9 mouse cellular contexts compared by ENCODE assay signal in the genomic region with DNA sequence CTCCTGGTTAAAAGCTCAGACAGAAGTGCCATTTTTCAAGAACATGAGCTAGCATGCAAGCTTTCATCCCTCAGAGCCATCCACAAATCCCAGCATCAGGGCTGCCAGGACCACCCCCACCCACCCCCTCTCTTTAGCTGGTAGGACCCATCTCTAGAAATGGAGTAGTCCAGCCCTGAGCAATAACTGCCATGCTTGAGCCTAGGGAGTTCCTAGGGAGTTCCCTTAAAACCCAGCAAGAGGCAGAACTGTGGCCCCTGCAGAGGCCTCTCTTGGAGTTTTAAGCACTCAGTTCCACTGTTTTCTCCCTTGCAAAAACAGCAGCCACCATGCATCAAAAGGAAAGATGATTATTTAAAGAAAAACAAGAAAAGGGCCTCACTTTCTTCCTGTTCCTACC. TPM values are rescaled to one million over a fixed set of nuclear protein-coding genes. Genes with fewer than 3 reads are reported as not detected.
DNase-seq lines count a peak whose midpoint lies in the region; ATAC-seq and TF ChIP-seq lines count a peak whose summit lies in the region.
"Had no signal": no experiment of that assay in that cellular context is flagged by ENCODE, and none has a peak within 500 bp of the region (broad histone marks: within the 10 kb centered on the region; RNA-seq: fewer than 3 reads in every experiment).

No protein-coding gene starts in this region.

- H3K36me3 ChIP-seq in lung, embryonic 14.5 days (ENCODE audit: insufficient read depth) = no peaks in the 10 kb centered on the region
- no peaks in the 10 kb centered on the region for H3K36me3 ChIP-seq in limb, embryonic 15.5 days
- no peaks in the 10 kb centered on the region for H3K36me3 ChIP-seq in small intestine, adult 2 months (ENCODE audit: control insufficient read depth, insufficient read depth, low read length)

- no peak for ATAC-seq in lung, embryonic 14.5 days (ENCODE audit: insufficient read depth)
- ATAC-seq in limb, embryonic 15.5 days (ENCODE audit: insufficient number of reproducible peaks, low FRiP score, low TSS enrichment, low read depth) = no peak
- ATAC-seq: Patski had no signal

- no peak for TF ChIP-seq CTCF in lung, embryonic 14.5 days (IDR thresholded peaks at IDR 0.05; ENCODE audit: low read depth)
- TF ChIP-seq CTCF in small intestine, adult 2 months (IDR thresholded peaks at IDR 0.05; ENCODE audit: extremely low read depth, insufficient read length, insufficient replicate concordance, low read depth, low read length) = no peak

- peak; percentile 4 for DNase-seq in cerebellum, adult 11 months
- no peak for DNase-seq in cerebellum, postnatal 25 days
- peak; percentile 44 for DNase-seq in lung, embryonic 14.5 days
- DNase-seq in lung, postnatal 4 days = no peak
- DNase-seq in thymus, postnatal 4 days = no peak
- DNase-seq in gastrocnemius, adult 18-20 months (ENCODE audit: low spot score) = no peak

- H3K9ac ChIP-seq in lung, embryonic 14.5 days = peak overlapping the region; percentile 81
- H3K9ac ChIP-seq in limb, embryonic 15.5 days = no peak overlapping the region

- H3K4me2 ChIP-seq in lung, embryonic 14.5 days = peak overlapping the region; percentile 84
- peak overlapping the region; percentile 81 for H3K4me2 ChIP-seq in limb, embryonic 15.5 days

- H3K27me3 ChIP-seq in lung, embryonic 14.5 days (ENCODE audit: insufficient read depth, low read length) = no peaks in the 10 kb centered on the region
- H3K27me3 ChIP-seq in limb, embryonic 15.5 days = 0 out of 2 replicates have a peak, but pooled peaks cover 8% of the 10 kb centered on the region
- no peaks in the 10 kb centered on the region for H3K27me3 ChIP-seq in small intestine, adult 2 months (ENCODE audit: control insufficient read depth, insufficient read depth, low read length)

- H3K4me3 ChIP-seq in lung, embryonic 14.5 days (ENCODE audit: low read depth, low read length) = peak overlapping the region; percentile 72
- H3K4me3 ChIP-seq in limb, embryonic 15.5 days = peak overlapping the region; percentile 74
- H3K4me3 ChIP-seq in small intestine, adult 2 months (ENCODE audit: low read depth, low read length) = peak overlapping the region; percentile 55

- no peak overlapping the region for H3K27ac ChIP-seq in lung, embryonic 14.5 days (ENCODE audit: low read depth)
- H3K27ac ChIP-seq in limb, embryonic 15.5 days = peak overlapping the region; percentile 33; the same call in 1 of the 2 replicates
- no peak overlapping the region for H3K27ac ChIP-seq in small intestine, adult 2 months (ENCODE audit: insufficient read depth, low read depth, low read length)

- no peaks in the 10 kb centered on the region for H3K9me3 ChIP-seq in lung, embryonic 14.5 days (ENCODE audit: low read depth, low read length)
- no peaks in the 10 kb centered on the region for H3K9me3 ChIP-seq in limb, embryonic 15.5 days

- no peak for TF ChIP-seq POLR2A in small intestine, adult 2 months (IDR thresholded peaks at IDR 0.05; ENCODE audit: low read depth, low read length)

- H3K4me1 ChIP-seq in lung, embryonic 14.5 days (ENCODE audit: insufficient read depth) = no peaks in the 10 kb centered on the region
- peaks cover 28% of the 10 kb centered on the region for H3K4me1 ChIP-seq in limb, embryonic 15.5 days
- H3K4me1 ChIP-seq in small intestine, adult 2 months (ENCODE audit: control insufficient read depth, insufficient read depth, insufficient read length, low read length) = peaks cover under 1% of the 10 kb centered on the region; the same call in 1 of the 2 replicates

RNA-seq across cellular contexts. Expression of a gene that starts 1.0 kb away (rescaled TPM):
- polyA plus RNA-seq in lung, embryonic 14.5 days (2014; fragmentation: Nextera tagmentation; extraction: Ambion mirVana) = 6.2 and 7.4 TPM in 2 replicates
- 4.1 and 5.0 TPM in 2 replicates for polyA plus RNA-seq in limb, embryonic 15.5 days (2015; fragmentation: Nextera tagmentation; extraction: Ambion mirVana)
- 6.1 and 7.9 TPM in 2 replicates for polyA plus RNA-seq in small intestine, adult 2 months (2012; rRNA removed)
- 1 to 10 TPM; 2.4 to 2.6 TPM for total RNA-seq in gastrocnemius, adult 18-20 months (2021)

Comparison
In these comparisons a context has a peak if more than half of its experiments do, and no peak if none do; other contexts are left out.
1. DNase-seq: peak in cerebellum, adult 11 months (single experiment) and lung, embryonic 14.5 days (single experiment); none in cerebellum, postnatal 25 days (0 of 2), lung, postnatal 4 days (0 of 2), thymus, postnatal 4 days (single experiment) and gastrocnemius, adult 18-20 months (single experiment).
2. Peak in every context shown above with its lines, with median percentiles within 50 percentile points of each other: H3K4me3 ChIP-seq.